ENCODE assay signal across 13 mouse cellular contexts in the genomic region with DNA sequence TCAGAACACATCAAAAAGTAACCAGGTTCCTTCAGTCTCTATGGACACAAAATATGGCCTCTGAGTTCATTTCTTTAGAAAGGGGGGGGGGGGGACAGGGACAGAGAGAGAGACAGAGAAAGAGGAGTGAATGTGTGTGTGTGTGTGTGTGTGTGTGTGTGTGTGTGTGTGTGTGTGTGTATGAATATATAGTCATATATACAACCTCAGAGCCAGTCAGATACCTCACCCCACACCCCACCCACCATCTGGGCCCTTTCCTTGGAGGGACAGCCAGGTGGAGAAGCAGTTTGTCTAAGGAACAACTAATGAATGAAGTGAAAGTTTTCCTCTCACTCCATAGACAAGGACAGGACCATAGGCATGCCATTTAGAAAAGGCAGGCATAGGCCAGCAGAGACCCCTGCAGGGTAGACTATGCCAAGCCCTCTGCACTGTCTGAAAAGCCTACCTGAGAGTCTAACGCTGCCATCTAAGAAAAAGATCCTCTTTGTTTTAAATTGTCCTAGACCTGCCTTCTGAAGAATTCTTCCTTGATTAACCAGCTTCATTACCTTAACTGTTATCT.
A peak's percentile ranks its signal among the peaks of the same experiment; 100 is the strongest.
DNase-seq lines count a peak whose midpoint lies in the region; ATAC-seq and TF ChIP-seq lines count a peak whose summit lies in the region.
"Had no signal": no experiment of that assay in that cellular context is flagged by ENCODE, and none has a peak within 500 bp of the region (broad histone marks: within the 10 kb centered on the region; RNA-seq: fewer than 3 reads in every experiment).

No protein-coding gene starts in this region.

- H3K36me3 ChIP-seq in hindbrain, embryonic 12.5 days = no peaks in the 10 kb centered on the region
- H3K36me3 ChIP-seq in hindbrain, postnatal 0 days (ENCODE audit: insufficient read depth, low read length) = no peaks in the 10 kb centered on the region
- no peaks in the 10 kb centered on the region for H3K36me3 ChIP-seq in midbrain, embryonic 12.5 days
- H3K36me3 ChIP-seq: heart, embryonic 10.5 days; liver, embryonic 13.5 days; stomach, embryonic 15.5 days had no signal

- H3K27ac ChIP-seq in hindbrain, embryonic 12.5 days = no peak overlapping the region
- no peak overlapping the region for H3K27ac ChIP-seq in hindbrain, postnatal 0 days
- no peak overlapping the region for H3K27ac ChIP-seq in midbrain, embryonic 12.5 days (replicated peaks)
- H3K27ac ChIP-seq: heart, embryonic 10.5 days; liver, embryonic 13.5 days; stomach, embryonic 15.5 days had no signal

- no peak overlapping the region for H3K4me2 ChIP-seq in hindbrain, embryonic 12.5 days (replicated peaks)
- no peak overlapping the region for H3K4me2 ChIP-seq in hindbrain, postnatal 0 days (ENCODE audit: low read depth, low read length)
- H3K4me2 ChIP-seq in midbrain, embryonic 12.5 days (replicated peaks) = no peak overlapping the region
- H3K4me2 ChIP-seq: liver, embryonic 13.5 days; stomach, embryonic 15.5 days had no signal

- no peak for TF ChIP-seq CTCF in hindbrain, postnatal 0 days (IDR thresholded peaks at IDR 0.05; ENCODE audit: low read depth)

- no peak overlapping the region for H3K4me3 ChIP-seq in hindbrain, embryonic 12.5 days
- H3K4me3 ChIP-seq in hindbrain, postnatal 0 days (ENCODE audit: low read length) = no peak overlapping the region
- no peak overlapping the region for H3K4me3 ChIP-seq in midbrain, embryonic 12.5 days
- H3K4me3 ChIP-seq: heart, embryonic 10.5 days; liver, embryonic 13.5 days; stomach, embryonic 15.5 days had no signal

- no peak overlapping the region for H3K9ac ChIP-seq in hindbrain, embryonic 12.5 days
- H3K9ac ChIP-seq in hindbrain, postnatal 0 days (replicated peaks; ENCODE audit: low read length) = no peak overlapping the region
- H3K9ac ChIP-seq in midbrain, embryonic 12.5 days (replicated peaks) = no peak overlapping the region
- H3K9ac ChIP-seq: liver, embryonic 13.5 days; stomach, embryonic 15.5 days had no signal

- H3K27me3 ChIP-seq in hindbrain, embryonic 12.5 days = no peaks in the 10 kb centered on the region
- no peaks in the 10 kb centered on the region for H3K27me3 ChIP-seq in hindbrain, postnatal 0 days (ENCODE audit: insufficient read depth, low read length)
- no peaks in the 10 kb centered on the region for H3K27me3 ChIP-seq in midbrain, embryonic 12.5 days
- H3K27me3 ChIP-seq: liver, embryonic 13.5 days; stomach, embryonic 15.5 days had no signal

- intact Hi-C loops in left cerebral cortex, postnatal 36 days (cut with DNase I) = no loop called here

- 31% methylated on average over 1 of the region's 1 CpGs for WGBS in hindbrain, embryonic 12.5 days
- WGBS in hindbrain, postnatal 0 days = 42% methylated on average over 1 of the region's 1 CpGs
- 67% methylated on average over 1 of the region's 1 CpGs for WGBS in midbrain, embryonic 12.5 days

- H3K4me1 ChIP-seq in hindbrain, embryonic 12.5 days = no peaks in the 10 kb centered on the region
- H3K4me1 ChIP-seq in hindbrain, postnatal 0 days (ENCODE audit: insufficient read depth, low read length) = no peaks in the 10 kb centered on the region
- no peaks in the 10 kb centered on the region for H3K4me1 ChIP-seq in midbrain, embryonic 12.5 days
- H3K4me1 ChIP-seq: heart, embryonic 10.5 days; liver, embryonic 13.5 days; stomach, embryonic 15.5 days had no signal

- DNase-seq in embryo, embryonic 11 days = peak; percentile 2
- DNase-seq in embryo, embryonic 10.5 days (ENCODE audit: low spot score) = no peak
- DNase-seq in hindbrain, postnatal 0 days (ENCODE audit: low spot score) = no peak
- peak; percentile 9 for DNase-seq in ES-CJ7 (ENCODE audit: low read depth, low spot score)
- DNase-seq in left cerebral cortex, postnatal 36 days (ENCODE audit: low spot score in 2 of 2) = no peak
- DNase-seq in layer of hippocampus, adult 9-10 months (ENCODE audit: low spot score) = no peak
- DNase-seq: liver, embryonic 13.5 days; lung, adult 2 months; thymus, postnatal 25 days had no signal

- peak; percentile 41; the same call in 1 of the 2 replicates for ATAC-seq in hindbrain, embryonic 12.5 days (ENCODE audit: low FRiP score)
- ATAC-seq in hindbrain, postnatal 0 days = no peak; the same call in 1 of the 2 replicates
- ATAC-seq in midbrain, embryonic 12.5 days (ENCODE audit: low FRiP score, low read depth) = 0 out of 2 replicates have a peak, but pooled peaks have one; percentile 38

- H3K9me3 ChIP-seq in hindbrain, embryonic 12.5 days (replicated peaks) = no peaks in the 10 kb centered on the region
- no peaks in the 10 kb centered on the region for H3K9me3 ChIP-seq in hindbrain, postnatal 0 days (ENCODE audit: low read length)
- H3K9me3 ChIP-seq in midbrain, embryonic 12.5 days = no peaks in the 10 kb centered on the region
- H3K9me3 ChIP-seq: heart, embryonic 10.5 days; liver, embryonic 13.5 days; stomach, embryonic 15.5 days had no signal

Comparison
In these comparisons a context has a peak if more than half of its experiments do, and no peak if none do; other contexts are left out.
1. DNase-seq: peak in embryo, embryonic 11 days (single experiment) and ES-CJ7 (single experiment); none in embryo, embryonic 10.5 days (single experiment), hindbrain, postnatal 0 days (single experiment), left cerebral cortex, postnatal 36 days (0 of 2) and layer of hippocampus, adult 9-10 months (single experiment).